Comparison of ENCODE assay signal across 23 mouse cellular contexts in genomic region chr8:105083449-105084050, GRCm38 (mm10). TPM values are rescaled to one million over a fixed set of nuclear protein-coding genes. Genes with fewer than 3 reads are reported as not detected.
"Had no signal": no experiment of that assay in that cellular context is flagged by ENCODE, and none has a peak within 500 bp of the region (broad histone marks: within the 10 kb centered on the region; RNA-seq: fewer than 3 reads in every experiment).

TSS of gene Ces3b (plus strand) at chr8:105083753.

- H3K4me3 ChIP-seq: limb, embryonic 10.5 days; liver, embryonic 12.5 days; lung, embryonic 15.5 days; megakaryocyte, embryonic 14.5 days; midbrain, embryonic 12.5 days; neural tube, embryonic 13.5 days; stomach, embryonic 15.5 days had no signal

- H3K4me2 ChIP-seq: liver, embryonic 12.5 days; lung, embryonic 15.5 days; midbrain, embryonic 12.5 days; neural tube, embryonic 13.5 days; stomach, embryonic 15.5 days had no signal

- H3K9me3 ChIP-seq: limb, embryonic 10.5 days; liver, embryonic 12.5 days; lung, embryonic 15.5 days; megakaryocyte, embryonic 14.5 days; midbrain, embryonic 12.5 days; neural tube, embryonic 13.5 days; stomach, embryonic 15.5 days had no signal

- H3K4me1 ChIP-seq: limb, embryonic 10.5 days; liver, embryonic 12.5 days; lung, embryonic 15.5 days; megakaryocyte, embryonic 14.5 days; midbrain, embryonic 12.5 days; neural tube, embryonic 13.5 days; stomach, embryonic 15.5 days had no signal

- ATAC-seq: liver, embryonic 12.5 days; midbrain, embryonic 16.5 days had no signal

- H3K27ac ChIP-seq: kidney, postnatal 0 days; limb, embryonic 10.5 days; liver, embryonic 12.5 days; lung, embryonic 15.5 days; macrophage; midbrain, embryonic 12.5 days; neural tube, embryonic 13.5 days; stomach, embryonic 15.5 days had no signal

- DNase-seq: kidney, postnatal 36 days; lung, postnatal 14 days; right cerebral cortex, postnatal 14 days; thymus, adult 2 months; thymus, postnatal 25 days had no signal

- H3K27me3 ChIP-seq: liver, embryonic 12.5 days; lung, embryonic 15.5 days; midbrain, embryonic 12.5 days; neural tube, embryonic 13.5 days; stomach, embryonic 15.5 days had no signal

- H3K9ac ChIP-seq: liver, embryonic 12.5 days; lung, embryonic 15.5 days; midbrain, embryonic 12.5 days; neural tube, embryonic 13.5 days; stomach, embryonic 15.5 days had no signal

- H3K36me3 ChIP-seq: limb, embryonic 10.5 days; liver, embryonic 12.5 days; lung, embryonic 15.5 days; midbrain, embryonic 12.5 days; neural tube, embryonic 13.5 days; stomach, embryonic 15.5 days had no signal

RNA-seq across cellular contexts. Expression of gene Ces3b, which starts in this region (rescaled TPM):
- total RNA-seq: layer of hippocampus, adult 8-10 months; layer of hippocampus, postnatal 14 days; left cerebral cortex, adult 18-20 months; left cerebral cortex, postnatal 10 days had no signal
- polyA plus RNA-seq: kidney, postnatal 0 days; limb, embryonic 10.5 days; limb, embryonic 14.5 days; liver, embryonic 12.5 days; liver, embryonic 16.5 days; lung, embryonic 15.5 days; macrophage; midbrain, embryonic 12.5 days; midbrain, embryonic 16.5 days; neural tube, embryonic 13.5 days; spleen, adult 2 months; stomach, embryonic 15.5 days; urinary bladder, adult 2 months had no signal
